Mouse (Mus musculus) urinary bladder, postnatal 0 days (tissue): ENCODE measurements around the gene Boll. TPM values are rescaled to one million over a fixed set of nuclear protein-coding genes. Genes with fewer than 3 reads are reported as not detected.

Experiments used
- polyA plus RNA-seq: library from polyadenylated mRNA; unstranded; fragments of >200 nt; fragmentation: Nextera tagmentation; extraction: Ambion mirVana; gene quantifications from 2 replicates; pipeline ENCODE4 v1.2.1, GENCODE M21; 2015

Gene Boll
- not detected in 2 replicates for polyA plus RNA-seq

GRCm38 (mm10) chr1:55363044-55363565 is at the start of gene Boll:
TSS of gene Boll (minus strand) at chr1:55363469.

GRCm38 (mm10) chr1:55405272-55406022 is 42.2 kb upstream of the Boll start, which contains the start of gene Plcl1:
TSS of gene Plcl1 (plus strand) at chr1:55405921.

GRCm38 (mm10) chr1:55236890-55237642 is 126.2 kb downstream of the Boll start, which contains the start of gene Mars2:
TSS of gene Mars2 (plus strand) at chr1:55237177.

GRCm38 (mm10) chr1:55226011-55226857 is 137.0 kb downstream of the Boll start, which contains the start of gene Rftn2:
TSS of gene Rftn2 (minus strand) at chr1:55226782.

Other genes with a start within 250 kb of the Boll start
- gene Mob4, start 232.2 kb downstream of the Boll start, polyA plus RNA-seq = 102 and 135 TPM in 2 replicates
- 4.4 and 5.0 TPM in 2 replicates for gene Rftn2, start 136.7 kb downstream of the Boll start, polyA plus RNA-seq
- 1.4 and 1.7 TPM in 2 replicates for gene Mars2, start 126.3 kb downstream of the Boll start, polyA plus RNA-seq
- 3.5 and 4.6 TPM in 2 replicates for gene Plcl1, start 42.5 kb upstream of the Boll start, polyA plus RNA-seq